Mouse (Mus musculus): Measurements from ENCODE around the gene Peak1.

Peak1 gene

GRCm38 (mm10) chr9:56191498-56192455, 226.1 kb downstream of the Peak1 start:
- DNase-seq, result no peak

GRCm38 (mm10) chr9:56180118-56180781, 237.6 kb downstream of the Peak1 start:
- no peak for DNase-seq

DNA sequence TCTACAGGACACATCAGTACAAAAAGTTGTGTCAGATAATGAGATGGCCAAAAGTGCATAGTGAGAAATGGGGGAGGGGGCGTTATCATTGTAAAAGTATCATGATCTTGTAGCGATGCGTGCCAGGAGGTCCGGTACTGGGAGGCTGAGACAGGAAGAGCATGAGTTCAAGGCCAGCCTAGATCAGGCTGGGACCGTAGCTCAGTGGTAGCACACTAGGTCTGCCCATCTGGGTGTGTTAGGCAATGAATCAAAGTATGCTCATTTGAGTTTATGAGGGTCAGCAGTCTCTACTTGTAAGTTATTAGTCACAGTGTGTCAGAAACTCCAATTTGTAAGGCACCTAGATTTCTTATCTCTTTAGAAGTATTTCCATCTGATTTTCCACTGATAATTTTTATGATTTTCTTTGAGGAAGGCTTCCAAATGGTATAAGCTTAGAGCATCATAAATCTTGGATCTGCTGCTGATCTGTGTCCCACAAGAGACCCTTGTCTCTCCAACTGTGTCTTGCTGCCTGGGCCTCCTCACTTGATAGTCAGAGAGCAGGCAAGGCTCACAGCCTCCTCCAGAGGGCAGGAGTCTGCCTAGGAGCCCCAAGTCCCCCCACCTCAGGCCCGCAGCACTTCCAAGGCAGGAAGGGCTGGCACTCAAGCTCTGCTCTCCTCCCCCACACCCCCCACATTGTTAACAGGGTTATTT, 238.3 kb downstream of the Peak1 start:
- no peak for DNase-seq

DNA sequence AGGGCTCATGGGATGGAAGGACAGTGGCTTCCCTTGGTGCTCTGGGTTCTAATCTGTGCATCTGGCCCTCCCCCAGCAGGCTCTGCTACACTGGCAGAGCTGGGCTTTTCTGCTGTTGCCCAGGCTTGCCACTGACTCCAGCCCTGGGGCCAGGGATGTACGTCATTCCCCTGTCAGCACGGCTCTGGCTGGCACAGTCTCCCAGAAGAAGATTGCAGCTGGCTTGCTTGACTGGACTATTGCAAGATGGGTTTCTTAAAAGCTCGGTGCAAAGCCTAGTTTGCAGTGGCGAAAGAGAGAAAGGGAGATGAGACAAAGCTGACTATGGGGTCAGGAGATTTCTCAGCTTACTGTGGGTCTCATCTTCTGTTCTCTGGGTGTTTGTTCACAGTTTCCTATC, 240.5 kb downstream of the Peak1 start:
- no peak for DNase-seq

- no peak for DNase-seq
Measured at GRCm38 (mm10) chr9:56175316-56175715, 242.6 kb downstream of the Peak1 start.

GRCm38 (mm10) chr9:56167690-56168089, 250.2 kb downstream of the Peak1 start:
- DNase-seq, result no peak

GRCm38 (mm10) chr9:56166161-56166560, 251.7 kb downstream of the Peak1 start:
- no peak for DNase-seq

DNA sequence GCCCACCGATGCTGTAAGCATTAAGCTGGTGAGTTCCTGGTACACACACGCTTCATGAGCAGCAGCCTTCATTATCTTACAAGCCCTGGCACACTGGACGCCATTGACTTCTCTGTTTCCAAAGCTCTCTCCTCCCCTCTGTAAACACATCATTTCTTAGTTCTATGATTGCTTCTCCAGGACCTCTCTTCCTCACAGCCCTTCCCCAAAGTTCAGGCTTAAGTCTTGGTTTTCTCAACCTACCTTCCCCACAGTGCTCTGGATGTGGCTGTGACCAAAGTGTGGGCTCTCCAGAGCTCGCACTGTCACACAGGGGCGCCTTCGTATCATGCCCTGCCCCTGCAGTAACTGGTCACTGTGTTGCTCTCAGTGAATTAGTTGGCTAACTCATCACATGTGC, 252.5 kb downstream of the Peak1 start, which contains the start of gene Tspan3:
Tspan3 (minus strand) TSS at position 101 of the 400 bp plus-strand sequence.
- DNase-seq, result no peak

GRCm38 (mm10) chr9:56160341-56161141, 257.3 kb downstream of the Peak1 start:
- DNase-seq, result peak; percentile 74 to 79

GRCm38 (mm10) chr9:56159456-56159855, 258.4 kb downstream of the Peak1 start:
- no peak for DNase-seq

DNA sequence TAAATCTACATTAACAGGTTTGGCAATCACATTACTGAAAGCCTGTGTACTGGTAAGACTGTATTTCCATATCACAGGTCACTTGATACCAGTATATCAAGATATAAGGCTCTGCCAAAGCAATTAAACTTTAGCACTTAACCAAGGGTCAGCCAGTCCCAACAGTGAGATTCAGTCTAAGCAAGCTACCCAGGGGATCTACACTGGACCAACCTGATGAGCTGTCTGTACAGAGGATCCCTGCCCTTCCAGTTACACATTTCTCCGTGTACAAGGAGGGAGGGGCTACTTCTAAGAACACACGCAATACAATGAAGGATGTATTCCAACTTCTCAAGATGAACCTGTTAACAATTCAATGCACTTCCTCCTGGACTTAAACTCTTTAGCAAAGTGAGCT, 259.8 kb downstream of the Peak1 start:
- no peak for DNase-seq

DNA sequence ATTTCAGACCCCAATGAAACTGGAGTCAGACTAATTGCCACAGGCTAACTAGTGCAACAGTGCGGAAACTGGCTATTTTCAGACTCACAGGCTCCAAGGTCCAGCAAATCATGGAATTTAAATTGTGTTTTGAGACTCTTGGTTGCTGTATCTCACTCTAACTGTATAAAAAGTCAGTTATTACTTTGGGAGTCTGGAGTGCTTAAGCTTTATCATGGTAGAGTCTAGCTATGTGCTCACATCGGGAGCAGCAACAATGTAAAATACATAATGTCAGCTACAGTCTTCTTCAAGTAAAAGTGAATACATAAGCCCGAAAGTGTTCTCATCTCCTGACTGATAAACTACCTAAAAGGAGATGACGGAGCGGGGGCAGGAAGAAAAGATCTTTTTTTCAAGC, 263.3 kb downstream of the Peak1 start:
- no peak for DNase-seq

DNA sequence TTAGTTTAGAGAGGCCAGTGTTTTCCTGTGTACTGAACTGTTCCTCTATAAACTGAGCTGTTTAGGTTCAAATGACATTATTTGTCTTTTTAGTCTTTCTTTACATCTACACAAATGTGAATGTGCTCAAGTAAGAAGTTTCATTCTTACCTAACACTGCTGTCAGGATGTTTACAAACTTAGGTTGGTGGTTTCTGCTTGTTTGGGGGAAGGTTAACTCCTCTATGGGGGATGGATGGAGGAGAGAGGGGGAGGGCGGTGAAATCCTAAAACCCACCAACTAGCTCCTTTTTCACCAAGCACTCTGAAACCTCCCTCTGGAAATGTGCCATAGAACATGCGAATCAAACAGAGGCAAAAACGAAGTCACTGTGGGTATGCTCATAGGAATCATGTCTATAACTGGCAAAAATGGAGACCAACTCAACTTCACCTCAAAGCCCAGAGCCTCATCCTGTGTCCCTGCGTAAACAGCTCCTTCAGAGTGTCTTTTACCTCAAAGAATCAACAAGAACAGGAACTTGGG, 265.3 kb downstream of the Peak1 start:
- DNase-seq, result no peak

GRCm38 (mm10) chr9:56151745-56152481, 266.0 kb downstream of the Peak1 start:
- no peak for DNase-seq
